Mouse (Mus musculus) neural tube, embryonic 12.5 days (tissue): ENCODE data around the gene Sun2. TPM values are rescaled to one million over a fixed set of nuclear protein-coding genes. Genes with fewer than 3 reads are reported as not detected.

Source experiments
- ATAC-seq: fragments of 200-750 bp; cut with Nextera tagmentation; 2 replicates; pipeline ENCODE4 v1.8.0; 2017; ENCODE audit warnings: low read depth, mild to moderate bottlenecking, moderate TSS enrichment, moderate library complexity; ENCODE audit not compliant: low FRiP score
- H3K27ac ChIP-seq: fragments of 300-500 bp; sonication (generic); 2 replicates; pipeline ENCODE4 v1.5.1; 2016
- H3K27me3 ChIP-seq: fragments of 300-500 bp; sonication (generic); replicated peaks from 2 replicates; pipeline ENCODE4 v1.6.1; 2016; ENCODE audit warnings: mild to moderate bottlenecking
- H3K36me3 ChIP-seq: fragments of 300-500 bp; sonication (generic); 2 replicates; pipeline ENCODE4 v1.6.1; 2016; ENCODE audit warnings: mild to moderate bottlenecking
- H3K4me1 ChIP-seq: fragments of 300-500 bp; sonication (generic); 2 replicates; pipeline ENCODE4 v1.6.1; 2016
- H3K4me2 ChIP-seq: fragments of 300-500 bp; sonication (generic); replicated peaks from 2 replicates; pipeline ENCODE4 v1.6.1; 2016; ENCODE audit warnings: mild to moderate bottlenecking
- H3K4me3 ChIP-seq: fragments of 300-500 bp; sonication (generic); 2 replicates; pipeline ENCODE4 v1.5.1; 2016
- H3K9ac ChIP-seq: fragments of 300-500 bp; sonication (generic); 2 replicates; pipeline ENCODE4 v1.6.1; 2016; ENCODE audit warnings: mild to moderate bottlenecking
- H3K9me3 ChIP-seq: fragments of 300-500 bp; sonication (generic); 2 replicates; pipeline ENCODE4 v1.6.1; 2016; ENCODE audit warnings: mild to moderate bottlenecking
- WGBS: fragments of 180-500 bp; shearing (Covaris S2); methylation state at CpG from one replicate; pipeline ENCODE4 v1.1.7; 2016; 5-methylcytosine and 5-hydroxymethylcytosine counted together
- polyA plus RNA-seq: library from polyadenylated mRNA; unstranded; fragments of >200 nt; fragmentation: Nextera tagmentation; extraction: Ambion mirVana; gene quantifications from 2 replicates; pipeline ENCODE4 v1.2.1, GENCODE M21; 2016

Sun2 gene
- polyA plus RNA-seq, 1 experiment from 2014 or later, result 8.0 TPM

- Histone ChIP-seq H3K4me1 (peaks cover 55% of the 10 kb centered on the region), H3K9ac (no peak overlapping the region), H3K4me2 (peak overlapping the region; percentile 82), H3K36me3 (0 out of 2 replicates have a peak, but pooled peaks cover 5% of the 10 kb centered on the region), H3K4me3 (peak overlapping the region; percentile 91), H3K27me3 (no peaks in the 10 kb centered on the region), H3K9me3 (no peaks in the 10 kb centered on the region), H3K27ac (no peak overlapping the region; the same call in 1 of the 2 replicates)
- WGBS, result 15% methylated on average over 24 of the region's 24 CpGs
- ATAC-seq, result no peak
These were observed 52.5 kb downstream of the Sun2 start for GRCm38 (mm10) chr15:79689662-79690425.

GRCm38 (mm10) chr15:79688268-79688956, 53.9 kb downstream of the Sun2 start:
- Histone ChIP-seq H3K27ac (peak overlapping the region; percentile 79; the same call in 1 of the 2 replicates), H3K4me2 (peak overlapping the region; percentile 82), H3K4me3 (peak overlapping the region; percentile 87), H3K4me1 (peaks cover 65% of the 10 kb centered on the region), H3K36me3 (no peaks in the 10 kb centered on the region), H3K9me3 (no peaks in the 10 kb centered on the region), H3K9ac (0 out of 2 replicates have a peak overlapping the region, but pooled peaks have one; percentile 94), H3K27me3 (no peaks in the 10 kb centered on the region)
- no peak for ATAC-seq
- WGBS, result 5% methylated on average over 8 of the region's 8 CpGs

- WGBS, result under 1% methylated on average over 72 of the region's 72 CpGs
- Histone ChIP-seq H3K9me3 (no peaks in the 10 kb centered on the region), H3K27me3 (no peaks in the 10 kb centered on the region), H3K9ac (peak within 1 kb of the TSS; percentile 94), H3K36me3 (no peaks in the 10 kb centered on the region), H3K27ac (peak within 1 kb of the TSS; percentile 79), H3K4me3 (peak within 1 kb of the TSS; percentile 87), H3K4me1 (peaks cover 64% of the 10 kb centered on the region), H3K4me2 (peak within 1 kb of the TSS; percentile 82)
- peak; percentile 30 for ATAC-seq
These were observed 54.6 kb downstream of the Sun2 start, which contains the start of gene Josd1 for GRCm38 (mm10) chr15:79687646-79688267. Josd1 (minus strand) TSS chr15:79687919.

DNA sequence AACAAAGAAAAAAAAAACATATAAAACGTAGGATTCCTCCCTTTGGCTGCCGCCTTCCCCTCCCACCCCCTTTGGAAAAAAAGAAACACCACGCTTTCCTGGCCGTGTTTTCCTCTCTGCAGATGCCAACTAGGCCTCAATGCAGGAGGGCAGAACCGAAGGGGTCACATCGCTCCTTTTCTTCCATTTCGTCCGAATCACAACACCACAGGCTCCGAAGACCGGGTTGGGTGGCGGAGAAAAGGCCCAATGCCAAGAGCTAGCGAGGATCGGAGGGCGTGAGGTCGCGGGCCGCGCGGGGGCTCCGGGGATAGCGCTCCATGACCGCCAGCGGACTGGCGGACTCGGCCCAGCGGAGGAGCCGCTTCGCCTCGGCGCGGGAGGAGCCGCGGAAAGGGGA, 55.2 kb downstream of the Sun2 start:
- Histone ChIP-seq H3K4me3 (peak overlapping the region; percentile 87), H3K4me2 (peak overlapping the region; percentile 82), H3K9ac (peak overlapping the region; percentile 94), H3K36me3 (no peaks in the 10 kb centered on the region), H3K27ac (peak overlapping the region; percentile 79), H3K27me3 (no peaks in the 10 kb centered on the region), H3K4me1 (peaks cover 58% of the 10 kb centered on the region), H3K9me3 (no peaks in the 10 kb centered on the region)
- ATAC-seq, result no peak
- WGBS, result under 1% methylated on average over 33 of the region's 33 CpGs

DNA sequence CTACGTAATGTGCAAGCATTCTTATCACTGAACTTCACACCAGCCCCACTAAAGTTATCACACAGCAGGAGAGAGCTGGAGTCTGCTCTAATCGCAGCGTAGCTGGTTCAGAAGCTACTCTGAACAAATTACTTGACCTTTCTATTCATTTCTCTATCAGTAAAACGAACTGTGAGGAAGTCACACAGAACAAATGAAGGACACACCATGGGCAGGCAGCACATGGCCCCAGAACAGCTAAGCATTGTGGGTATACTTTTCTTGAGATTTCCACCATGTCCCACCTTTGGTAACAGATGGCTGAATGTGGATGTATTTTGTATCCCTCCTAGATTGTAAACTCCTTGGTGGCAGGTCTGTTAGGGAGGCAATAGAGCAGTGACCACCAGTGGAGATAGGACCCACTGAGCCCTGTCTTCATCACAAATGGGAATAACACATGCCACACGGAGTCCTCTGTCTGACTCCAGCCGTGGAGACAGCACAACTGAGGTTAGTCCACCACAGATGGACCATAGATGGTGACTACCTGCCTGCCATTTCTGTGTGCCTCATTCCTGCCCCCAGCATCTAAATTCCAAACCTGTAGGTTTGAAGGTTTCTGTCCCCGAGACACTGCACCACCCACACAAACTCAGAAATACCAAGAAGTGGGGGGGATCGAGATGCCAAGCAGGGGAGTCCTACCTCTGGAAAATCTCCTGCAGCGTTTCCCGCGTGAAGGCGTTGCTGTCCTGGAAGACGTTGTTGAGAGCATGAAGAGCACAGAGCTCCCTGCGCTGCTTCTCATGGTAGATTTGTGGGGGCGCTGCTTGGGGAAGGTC, 56.1 kb downstream of the Sun2 start:
- Histone ChIP-seq H3K9me3 (no peaks in the 10 kb centered on the region), H3K27ac (no peak overlapping the region), H3K4me2 (peak overlapping the region; percentile 82), H3K27me3 (no peaks in the 10 kb centered on the region), H3K4me3 (peak overlapping the region; percentile 87), H3K36me3 (no peaks in the 10 kb centered on the region), H3K4me1 (peaks cover 49% of the 10 kb centered on the region), H3K9ac (peak overlapping the region; percentile 94)
- 21% methylated on average over 15 of the region's 15 CpGs for WGBS
- ATAC-seq, result no peak

DNA sequence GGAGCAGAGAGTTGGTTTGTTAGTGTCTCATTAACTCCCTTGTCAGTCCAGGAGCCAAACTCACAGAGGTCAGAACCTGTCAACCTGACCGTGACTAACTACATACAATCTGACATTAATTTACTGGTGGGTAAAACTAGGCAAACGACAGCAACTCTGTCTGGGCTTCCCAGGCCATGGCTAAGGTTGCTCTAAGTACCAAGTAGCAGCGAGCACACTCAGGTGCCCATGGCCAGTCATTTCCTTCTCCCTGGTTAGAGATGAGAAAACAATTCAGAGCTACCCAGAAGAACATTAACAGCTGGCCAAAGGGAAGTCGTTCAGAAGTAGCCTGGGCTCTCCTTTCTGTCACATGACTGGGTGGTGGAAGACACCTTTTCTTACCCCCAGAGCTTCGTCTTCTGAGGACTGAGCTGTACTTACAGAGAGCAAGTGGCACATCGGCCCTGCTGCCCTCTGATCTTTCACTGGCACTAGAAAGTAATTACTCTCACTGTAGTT, 57.1 kb downstream of the Sun2 start:
- Histone ChIP-seq H3K27ac (no peak overlapping the region), H3K27me3 (no peaks in the 10 kb centered on the region), H3K4me1 (peaks cover 47% of the 10 kb centered on the region), H3K4me3 (peak overlapping the region; percentile 87), H3K4me2 (peak overlapping the region; percentile 82), H3K9ac (peak overlapping the region; percentile 36), H3K36me3 (no peaks in the 10 kb centered on the region), H3K9me3 (no peaks in the 10 kb centered on the region)
- WGBS, result 55% methylated on average over 6 of the region's 6 CpGs
- ATAC-seq, result no peak

DNA sequence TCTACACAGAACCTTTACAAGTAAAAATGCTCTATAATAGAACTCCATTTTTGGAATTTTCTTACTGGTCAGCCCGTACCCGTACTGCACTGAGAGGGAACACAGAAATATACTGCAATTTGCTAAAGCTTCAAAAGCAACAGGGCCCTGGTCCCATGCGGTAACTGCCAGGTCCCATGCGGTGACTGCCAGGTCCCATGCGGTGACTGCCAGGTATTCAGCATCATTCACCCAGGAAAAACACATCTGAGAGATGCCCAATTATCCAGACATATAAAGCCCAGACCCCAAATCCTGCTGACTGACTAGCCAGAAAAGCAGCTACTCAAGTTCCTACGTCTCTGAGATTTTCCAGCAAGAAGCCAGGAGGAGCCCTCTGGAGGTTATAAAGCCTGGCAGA, 57.7 kb downstream of the Sun2 start:
- H3K9ac ChIP-seq, result peak overlapping the region; percentile 45; the same call in 1 of the 2 replicates
- no peak overlapping the region for H3K27ac ChIP-seq
- no peak for ATAC-seq
- peak overlapping the region; percentile 82 for H3K4me2 ChIP-seq
- WGBS, result 87% methylated on average over 6 of the region's 6 CpGs
- H3K9me3 ChIP-seq, result no peaks in the 10 kb centered on the region
- H3K27me3 ChIP-seq, result no peaks in the 10 kb centered on the region
- no peaks in the 10 kb centered on the region for H3K36me3 ChIP-seq
- peaks cover 41% of the 10 kb centered on the region for H3K4me1 ChIP-seq
- H3K4me3 ChIP-seq, result 0 out of 2 replicates have a peak overlapping the region, but pooled peaks have one; percentile 5

GRCm38 (mm10) chr15:79683707-79684465, 58.5 kb downstream of the Sun2 start:
- no peaks in the 10 kb centered on the region for H3K27me3 ChIP-seq
- H3K27ac ChIP-seq, result no peak overlapping the region
- H3K9ac ChIP-seq, result peak overlapping the region; percentile 45; the same call in 1 of the 2 replicates
- H3K4me1 ChIP-seq, result peaks cover 36% of the 10 kb centered on the region
- no peaks in the 10 kb centered on the region for H3K9me3 ChIP-seq
- no peak overlapping the region for H3K4me3 ChIP-seq
- peak overlapping the region; percentile 82 for H3K4me2 ChIP-seq
- no peaks in the 10 kb centered on the region for H3K36me3 ChIP-seq
- ATAC-seq, result no peak
- 77% methylated on average over 19 of the region's 19 CpGs for WGBS

GRCm38 (mm10) chr15:79683146-79683545, 59.2 kb downstream of the Sun2 start:
- 0 out of 2 replicates have a peak overlapping the region, but pooled peaks have one; percentile 2 for H3K4me2 ChIP-seq
- no peak overlapping the region for H3K9ac ChIP-seq
- no peak overlapping the region for H3K27ac ChIP-seq
- no peaks in the 10 kb centered on the region for H3K36me3 ChIP-seq
- no peak for ATAC-seq
- no peaks in the 10 kb centered on the region for H3K9me3 ChIP-seq
- peaks cover 36% of the 10 kb centered on the region for H3K4me1 ChIP-seq
- no peak overlapping the region for H3K4me3 ChIP-seq
- 91% methylated on average over 6 of the region's 6 CpGs for WGBS
- no peaks in the 10 kb centered on the region for H3K27me3 ChIP-seq

- ATAC-seq, result no peak
- H3K36me3 ChIP-seq, result peaks cover 7% of the 10 kb centered on the region; the same call in 1 of the 2 replicates
- no peak overlapping the region for H3K4me2 ChIP-seq
- H3K4me1 ChIP-seq, result peaks cover 36% of the 10 kb centered on the region
- no peak overlapping the region for H3K4me3 ChIP-seq
- 91% methylated on average over 4 of the region's 4 CpGs for WGBS
- no peaks in the 10 kb centered on the region for H3K27me3 ChIP-seq
- no peak overlapping the region for H3K9ac ChIP-seq
- H3K27ac ChIP-seq, result no peak overlapping the region
- H3K9me3 ChIP-seq, result no peaks in the 10 kb centered on the region
These were observed 60.4 kb downstream of the Sun2 start for GRCm38 (mm10) chr15:79681973-79682372.

DNA sequence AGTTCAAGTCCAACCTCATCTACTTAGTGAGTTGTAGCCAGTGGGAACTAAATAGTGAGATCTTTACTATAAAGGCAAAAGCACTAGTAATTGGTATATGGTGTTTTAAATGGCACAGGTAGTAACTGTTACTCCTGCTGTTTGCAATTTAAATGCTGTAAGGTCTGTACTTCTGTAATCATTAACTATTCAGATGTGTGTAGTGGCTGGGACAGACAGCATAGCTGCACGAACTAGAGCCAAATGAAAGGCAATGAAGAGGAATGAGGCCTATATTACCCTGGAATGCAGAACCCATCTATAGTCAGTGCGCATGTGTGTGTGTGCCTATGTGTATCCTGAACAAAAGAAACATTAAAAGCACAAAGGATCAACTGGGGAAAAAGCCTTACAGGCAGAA, 64.4 kb downstream of the Sun2 start:
- WGBS, result 87% methylated on average over 2 of the region's 2 CpGs
- Histone ChIP-seq H3K4me2 (no peak overlapping the region), H3K27ac (no peak overlapping the region), H3K27me3 (no peaks in the 10 kb centered on the region), H3K4me1 (no peaks in the 10 kb centered on the region; the same call in none of the 2 replicates), H3K36me3 (peaks cover 42% of the 10 kb centered on the region), H3K4me3 (no peak overlapping the region), H3K9ac (no peak overlapping the region), H3K9me3 (no peaks in the 10 kb centered on the region)
- ATAC-seq, result no peak
